Mouse (Mus musculus) CH12.LX (cell line): ENCODE data around the gene Foxl2. TPM values are rescaled to one million over a fixed set of nuclear protein-coding genes. Genes with fewer than 3 reads are reported as not detected.

ENCODE experiments used
- DNase-seq: peaks from one replicate; pipeline ENCODE4 v3.0.0-alpha.2; 2013; ENCODE audit errors: extremely low read depth
- H3K27ac ChIP-seq: 2 replicates; pipeline ENCODE4 v1.5.1; 2012; ENCODE audit warnings: low read depth, mild to moderate bottlenecking, control low read depth, moderate library complexity; ENCODE audit not compliant: insufficient read depth
- H3K27me3 ChIP-seq: replicated peaks from 2 replicates; pipeline ENCODE3; 2012; ENCODE audit warnings: inconsistent platforms
- H3K36me3 ChIP-seq, 2 experiments: replicated peaks in 1 of 2; 2 replicates each; pipeline versions ENCODE3 to v1.6.1; 2012; ENCODE audit warnings: inconsistent platforms in 1 of 2, low read length in 1 of 2, mild to moderate bottlenecking in 1 of 2, mixed read lengths in 1 of 2, moderate library complexity in 1 of 2; ENCODE audit not compliant: control insufficient read depth in 1 of 2, insufficient read depth in 1 of 2
- H3K4me1 ChIP-seq, 2 experiments: 2 replicates each; pipeline ENCODE4 v1.6.1; 2012; ENCODE audit warnings: inconsistent platforms in 1 of 2, moderate library complexity in 1 of 2; ENCODE audit not compliant: insufficient read depth in 2 of 2, control insufficient read depth in 1 of 2
- H3K4me2 ChIP-seq: 2 replicates; pipeline ENCODE4 v1.6.1; 2012; ENCODE audit warnings: low read depth, mild to moderate bottlenecking, control low read depth; ENCODE audit not compliant: poor library complexity, insufficient read depth, severe bottlenecking
- H3K4me3 ChIP-seq, 3 experiments: fragments of 150-350 bp in 1 of 3; sonication (generic) in 1 of 3; replicated peaks in 1 of 3; 2 replicates each; pipeline versions ENCODE3 to v1.5.1; 2011 to 2012; ENCODE audit warnings: low read depth in 2 of 3, low read length in 2 of 3, mild to moderate bottlenecking in 2 of 3, moderate library complexity in 2 of 3, control low read depth in 1 of 3, improper control_type of control experiment in 1 of 3, inconsistent platforms in 1 of 3, mixed read lengths in 1 of 3; ENCODE audit not compliant: poor library complexity in 1 of 3
- H3K79me2 ChIP-seq: replicated peaks from 2 replicates; pipeline ENCODE4 v1.6.1; 2012; ENCODE audit warnings: mild to moderate bottlenecking, moderate library complexity; ENCODE audit not compliant: control insufficient read depth, poor library complexity, insufficient read depth, severe bottlenecking; ENCODE audit errors: extremely low read depth
- H3K9ac ChIP-seq: 2 replicates; pipeline ENCODE4 v1.6.1; 2012; ENCODE audit warnings: low read depth, mild to moderate bottlenecking, control low read depth, moderate library complexity; ENCODE audit not compliant: insufficient read depth
- H3K9me3 ChIP-seq: replicated peaks from 2 replicates; pipeline ENCODE3; 2012; ENCODE audit warnings: low read length, inconsistent platforms, mixed read lengths
- BHLHE40 ChIP-seq: IDR thresholded peaks from 2 replicates; pipeline ENCODE4 v1.6.1; 2011; ENCODE audit warnings: mild to moderate bottlenecking, low read depth, low read length, improper control_type of control experiment
- CHD1 ChIP-seq: IDR thresholded peaks from 2 replicates; pipeline ENCODE4 v1.6.1; 2012; ENCODE audit warnings: low read depth, low read length, improper control_type of control experiment, inconsistent platforms
- CHD2 ChIP-seq: IDR thresholded peaks from 2 replicates; pipeline ENCODE4 v1.6.1; 2011; ENCODE audit warnings: low read length, improper control_type of control experiment
- CTCF ChIP-seq, 2 experiments: IDR thresholded peaks in 1 of 2; conservative IDR thresholded peaks in 1 of 2; 2 replicates each; pipeline ENCODE4 v1.5.1; 2011 to 2012; ENCODE audit warnings: low read depth in 2 of 2, low read length in 2 of 2, improper control_type of control experiment in 1 of 2, inconsistent platforms in 1 of 2, mild to moderate bottlenecking in 1 of 2, moderate library complexity in 1 of 2
- ETS1 ChIP-seq: conservative IDR thresholded peaks from 2 replicates; pipeline ENCODE4 v1.6.1; 2012; ENCODE audit warnings: low read depth, mild to moderate bottlenecking, inconsistent platforms, low read length, improper control_type of control experiment, moderate library complexity
- HCFC1 ChIP-seq: IDR thresholded peaks from 2 replicates; pipeline ENCODE4 v1.6.1; 2012; ENCODE audit warnings: low read depth, mild to moderate bottlenecking, inconsistent platforms, low read length, improper control_type of control experiment
- IRF4 ChIP-seq: IDR thresholded peaks from 2 replicates; pipeline ENCODE4 v1.6.1; 2014; ENCODE audit warnings: low read depth, mild to moderate bottlenecking, inconsistent platforms, low read length, improper control_type of control experiment
- JUN ChIP-seq: IDR thresholded peaks from 2 replicates; pipeline ENCODE4 v1.6.1; 2011; ENCODE audit warnings: low read depth, mild to moderate bottlenecking, low read length, improper control_type of control experiment, moderate library complexity; ENCODE audit not compliant: insufficient read depth
- MAFK ChIP-seq: IDR thresholded peaks from 2 replicates; pipeline ENCODE4 v1.6.1; 2011; ENCODE audit warnings: low read length, improper control_type of control experiment; ENCODE audit not compliant: insufficient replicate concordance
- MEF2A ChIP-seq: IDR thresholded peaks from 2 replicates; pipeline ENCODE4 v1.6.1; 2014; ENCODE audit warnings: low read depth, mild to moderate bottlenecking, inconsistent platforms, low read length, improper control_type of control experiment, borderline replicate concordance
- MXI1 ChIP-seq: IDR thresholded peaks from 2 replicates; pipeline ENCODE4 v1.6.1; 2011; ENCODE audit warnings: mild to moderate bottlenecking, low read depth, low read length, improper control_type of control experiment
- MYC ChIP-seq: IDR thresholded peaks from 2 replicates; pipeline ENCODE4 v1.6.1; 2011; ENCODE audit warnings: low read depth, mild to moderate bottlenecking, improper control_type of control experiment, low read length
- PAX5 ChIP-seq: IDR thresholded peaks from 2 replicates; pipeline ENCODE4 v1.6.1; 2012; ENCODE audit warnings: low read length, inconsistent platforms, mixed read lengths
- POLR2A ChIP-seq: IDR thresholded peaks from 2 replicates; pipeline ENCODE4 v1.6.1; 2011; ENCODE audit warnings: low read depth, mild to moderate bottlenecking, improper control_type of control experiment, low read length
- RAD21 ChIP-seq: IDR thresholded peaks from 2 replicates; pipeline ENCODE4 v1.6.1; 2011; ENCODE audit warnings: low read depth, mild to moderate bottlenecking, low read length, improper control_type of control experiment, moderate library complexity
- SMC3 ChIP-seq: IDR thresholded peaks from 2 replicates; pipeline ENCODE4 v1.6.1; 2011; ENCODE audit warnings: low read depth, low read length, improper control_type of control experiment
- TBP ChIP-seq: conservative IDR thresholded peaks from 2 replicates; pipeline ENCODE4 v1.6.1; 2011; ENCODE audit warnings: low read depth, low read length, improper control_type of control experiment
- UBTF ChIP-seq: IDR thresholded peaks from 2 replicates; pipeline ENCODE4 v1.6.1; 2012; ENCODE audit warnings: low read depth, mild to moderate bottlenecking, inconsistent platforms, low read length, improper control_type of control experiment, moderate library complexity
- USF2 ChIP-seq: conservative IDR thresholded peaks from 2 replicates; pipeline ENCODE4 v1.6.1; 2011; ENCODE audit warnings: low read depth, low read length, improper control_type of control experiment
- ZC3H11A ChIP-seq: IDR thresholded peaks from 2 replicates; pipeline ENCODE4 v1.6.1; 2012; ENCODE audit warnings: low read depth, mild to moderate bottlenecking, inconsistent platforms, low read length, improper control_type of control experiment
- ZKSCAN1 ChIP-seq: IDR thresholded peaks from 2 replicates; pipeline ENCODE4 v1.6.1; 2012; ENCODE audit warnings: low read depth, inconsistent platforms, low read length, improper control_type of control experiment, borderline replicate concordance
- dilution Hi-C: fragments of 300-500 bp; cut with MboI; formaldehyde crosslinking; loops from 2 replicates; pipeline ENCODE4 v1.14.3; 2020; ENCODE audit warnings: low sequenced_read_pairs; ENCODE audit not compliant: extremely low pct_unique_long_range_greater_than_20kb, extremely low pct_ligation_motif_present
- in situ Hi-C: fragments of 300-500 bp; cut with MboI; formaldehyde crosslinking; loops from 3 replicates; pipeline ENCODE4 v1.14.3; 2019; ENCODE audit warnings: low sequenced_read_pairs, low pct_ligation_motif_present, low pct_unique_long_range_greater_than_20kb, mixed read lengths
- polyA plus RNA-seq: library from polyadenylated mRNA; unstranded; fragments of >175 nt; gene quantifications from 2 replicates; pipeline ENCODE4 v1.2.1, GENCODE M21; 2012; ENCODE audit warnings: low read depth; ENCODE audit not compliant: insufficient read length
- total RNA-seq, 2 experiments: library from RNA; depleted of rRNA; stranded (reverse); fragments of 300-350 nt in 1 of 2; fragments of >200 nt in 1 of 2; gene quantifications; 2 replicates each; pipeline ENCODE4 v1.2.3; 2012 to 2014

Gene Foxl2
- total and polyA plus RNA-seq, 3 experiments, result not detected

DNA sequence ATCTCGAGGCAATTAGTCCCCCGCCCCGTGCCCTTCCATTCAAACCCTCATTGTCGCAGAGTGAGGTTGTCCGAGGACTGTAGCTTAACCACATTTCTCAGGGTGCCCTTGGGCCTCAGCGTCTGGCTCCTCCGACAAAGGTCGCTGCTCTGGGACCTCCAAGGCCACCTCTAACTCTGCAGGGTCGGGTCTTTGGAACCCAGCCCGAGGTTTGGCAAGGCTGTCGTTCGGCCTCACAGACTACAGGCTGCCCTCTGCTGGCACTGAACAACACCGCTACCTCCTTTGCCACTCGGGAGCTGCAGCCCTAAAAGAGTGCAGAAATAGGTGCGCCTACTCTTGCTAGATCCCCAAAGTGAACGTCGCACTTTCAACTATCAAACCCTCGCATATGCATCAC, 10.0 kb downstream of the Foxl2 start:
- peaks cover 6% of the 10 kb centered on the region for H3K27me3 ChIP-seq
- H3K4me3 ChIP-seq, result no peak overlapping the region
- no peaks in the 10 kb centered on the region for H3K36me3 ChIP-seq
- H3K9ac ChIP-seq, result no peak overlapping the region
- H3K79me2 ChIP-seq, result no peaks in the 10 kb centered on the region
- dilution Hi-C loops, result no loop called here
- no peaks in the 10 kb centered on the region for H3K4me1 ChIP-seq
- no peak overlapping the region for H3K27ac ChIP-seq
- TF ChIP-seq SMC3 (peak; percentile 59), MAFK (no peak), MYC (no peak), RAD21 (peak; percentile 30), CHD2 (no peak), CTCF (conservative IDR thresholded peaks at IDR 0.05 in 1 of 2, IDR thresholded peaks at IDR 0.05 in 1 of 2; ENCODE audit: low read depth in 2 of 2, low read length in 2 of 2) (peak in 1 of 2 experiments; percentile 59; a peak in 2 of 4 replicates), MXI1 (no peak), ZC3H11A (no peak)
- DNase-seq, result peak; percentile 12
- in situ Hi-C loops, result loop anchor here (25.0 kb wide), 1 partner anchor 328 kb away; no protein-coding TSS in a partner anchor
- no peaks in the 10 kb centered on the region for H3K9me3 ChIP-seq
- no peak overlapping the region for H3K4me2 ChIP-seq

DNA sequence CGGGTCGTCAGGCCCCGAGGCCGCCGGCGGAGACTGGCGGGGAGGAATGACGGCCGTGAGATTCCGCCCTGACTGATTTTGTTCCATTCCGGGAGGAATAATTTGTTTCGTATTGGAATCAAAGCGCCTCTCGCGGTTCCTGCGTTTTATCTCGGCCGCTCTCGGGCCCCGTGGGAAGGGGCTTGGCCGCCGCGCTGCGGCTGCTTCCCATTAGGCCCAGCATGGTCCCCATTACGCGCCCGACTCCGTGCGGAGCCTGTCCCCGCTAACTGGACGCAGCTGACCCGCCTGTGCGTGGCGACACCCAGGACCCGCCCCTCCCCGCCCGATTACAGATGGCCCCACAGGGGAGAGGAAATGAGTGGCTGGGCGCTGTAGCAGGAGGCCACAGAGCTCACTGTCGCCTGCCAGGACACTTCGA, 18.0 kb downstream of the Foxl2 start:
- peaks cover 7% of the 10 kb centered on the region for H3K9me3 ChIP-seq
- no peak overlapping the region for H3K4me2 ChIP-seq
- dilution Hi-C loops, result no loop called here
- no peak overlapping the region for H3K4me3 ChIP-seq
- TF ChIP-seq PAX5, result no peak
- TF ChIP-seq BHLHE40, result no peak
- TF ChIP-seq JUN, result no peak
- no peak for TF ChIP-seq MEF2A
- TF ChIP-seq MAFK, result no peak
- no peaks in the 10 kb centered on the region for H3K36me3 ChIP-seq
- DNase-seq, result no peak
- in situ Hi-C loops, result loop anchor here (25.0 kb wide), 1 partner anchor 336 kb away; no protein-coding TSS in a partner anchor
- no peak overlapping the region for H3K27ac ChIP-seq
- no peaks in the 10 kb centered on the region for H3K4me1 ChIP-seq
- H3K9ac ChIP-seq, result no peak overlapping the region
- no peaks in the 10 kb centered on the region for H3K79me2 ChIP-seq
- H3K27me3 ChIP-seq, result peaks cover 17% of the 10 kb centered on the region

DNA sequence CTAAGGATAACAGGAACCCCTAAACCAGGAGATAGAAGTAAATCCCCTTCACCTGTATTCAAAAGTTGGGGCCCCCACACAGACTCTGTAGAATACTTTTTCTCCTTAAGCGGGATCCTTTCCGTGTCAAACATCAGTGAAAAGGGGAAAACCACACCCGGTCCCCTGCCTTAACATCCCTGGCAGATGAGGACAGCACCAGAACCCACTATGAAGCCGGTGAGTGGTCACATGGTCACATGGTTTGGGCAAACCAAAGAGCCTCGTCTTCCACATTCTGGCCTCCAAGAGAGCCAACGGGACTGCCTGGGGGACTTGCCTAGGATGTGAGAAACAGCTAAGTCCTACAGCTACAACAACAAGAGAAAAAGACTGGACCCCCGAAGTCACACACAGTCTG, 18.5 kb downstream of the Foxl2 start:
- DNase-seq, result no peak
- peaks cover 7% of the 10 kb centered on the region for H3K9me3 ChIP-seq
- no peak overlapping the region for H3K9ac ChIP-seq
- in situ Hi-C loops (loop anchor here (25.0 kb wide), 1 partner anchor 336 kb away; no protein-coding TSS in a partner anchor), dilution Hi-C loops (no loop called here)
- no peak overlapping the region for H3K27ac ChIP-seq
- peaks cover 17% of the 10 kb centered on the region for H3K27me3 ChIP-seq
- H3K4me1 ChIP-seq, result no peaks in the 10 kb centered on the region
- no peak for TF ChIP-seq HCFC1
- no peak for TF ChIP-seq CTCF (conservative IDR thresholded peaks at IDR 0.05 in 1 of 2, IDR thresholded peaks at IDR 0.05 in 1 of 2; ENCODE audit: low read depth in 2 of 2, low read length in 2 of 2)
- no peak for TF ChIP-seq MAFK
- no peak for TF ChIP-seq TBP
- TF ChIP-seq UBTF, result no peak
- TF ChIP-seq ZKSCAN1, result no peak
- no peak for TF ChIP-seq SMC3
- no peak for TF ChIP-seq MXI1
- no peak for TF ChIP-seq RAD21
- TF ChIP-seq ZC3H11A, result no peak
- no peak for TF ChIP-seq BHLHE40
- no peak for TF ChIP-seq CHD1
- no peak for TF ChIP-seq ETS1
- no peak for TF ChIP-seq IRF4
- TF ChIP-seq POLR2A, result no peak
- TF ChIP-seq PAX5, result no peak
- no peak for TF ChIP-seq MEF2A
- TF ChIP-seq JUN, result no peak
- TF ChIP-seq USF2, result no peak
- no peaks in the 10 kb centered on the region for H3K79me2 ChIP-seq
- no peaks in the 10 kb centered on the region for H3K36me3 ChIP-seq
- H3K4me2 ChIP-seq, result no peak overlapping the region
- H3K4me3 ChIP-seq, result no peak overlapping the region
